Mouse (Mus musculus): ENCODE measurements around the gene Prim2.

- no peak for TF ChIP-seq CTCF (IDR thresholded peaks at IDR 0.05; ENCODE audit: extremely low read depth, insufficient read depth, low read length)
- no peak for TF ChIP-seq POLR2A (IDR thresholded peaks at IDR 0.05; ENCODE audit: extremely low read depth, insufficient read depth, low read length)
Measured at GRCm38 (mm10) chr1:33583817-33584589, 85.6 kb downstream of the Prim2 start.
